Mouse (Mus musculus): Measurements from ENCODE around the gene Fitm1. TPM values are rescaled to one million over a fixed set of nuclear protein-coding genes. Genes with fewer than 3 reads are reported as not detected.
A peak's percentile ranks its signal among the peaks of the same experiment; 100 is the strongest.

Fitm1 gene
- total RNA-seq, 2 experiments from 2014 or later: not detected

DNA sequence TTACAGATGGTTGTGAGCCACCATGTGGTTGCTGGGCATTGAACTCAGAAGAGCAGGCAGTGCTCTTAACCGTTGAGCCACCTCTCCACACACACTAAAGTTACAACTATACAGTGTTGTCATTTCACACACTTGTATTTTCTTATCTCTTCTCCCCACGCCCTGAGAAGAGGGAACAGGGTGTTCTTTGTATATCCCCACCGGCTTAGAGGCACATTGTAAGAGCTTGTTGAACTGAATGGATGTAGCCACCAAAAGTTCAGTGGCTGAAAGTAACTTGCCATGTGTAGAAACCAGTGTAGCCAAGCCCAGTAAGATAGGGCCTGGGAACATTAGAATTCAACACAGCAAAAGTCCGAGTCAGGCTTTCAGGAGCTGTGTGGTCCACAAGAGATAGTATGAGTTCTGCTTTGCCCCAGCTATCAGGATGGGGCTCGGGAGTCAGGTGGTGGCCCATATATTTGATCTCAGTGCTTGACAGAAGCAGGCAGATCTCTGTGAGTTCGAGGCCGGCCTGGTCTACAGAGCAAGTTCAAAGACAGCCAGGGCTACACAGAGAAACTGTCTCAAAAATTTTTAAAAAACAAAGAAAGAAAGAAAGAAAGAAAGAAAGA is 39.3 kb downstream of the Fitm1 start:
- Histone ChIP-seq H3K27ac (no peak overlapping the region), H3K4me3 (no peak overlapping the region)
- no peak for DNase-seq (ENCODE audit: low spot score in 2 of 2)
- no peak for TF ChIP-seq CTCF (conservative IDR thresholded peaks at IDR 0.05)

DNA sequence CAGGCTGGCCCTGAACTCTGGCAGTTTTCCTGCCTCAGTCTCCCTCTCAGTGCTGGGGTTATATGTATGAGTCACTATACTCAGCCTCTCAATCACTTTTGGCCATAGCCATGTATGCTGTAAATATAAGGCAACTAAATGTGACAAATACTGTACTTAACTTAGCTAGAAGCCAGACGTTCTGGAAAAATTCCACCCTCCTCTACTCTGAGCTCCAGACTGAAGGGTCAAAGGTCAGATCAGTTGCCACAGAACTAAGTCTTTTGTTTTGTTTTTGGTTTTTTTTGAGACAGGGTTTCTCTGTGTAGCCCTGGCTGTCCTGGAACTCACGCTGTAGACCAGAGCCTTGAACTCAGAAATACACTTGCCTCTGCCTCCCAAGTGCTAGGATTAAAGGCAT is 40.5 kb downstream of the Fitm1 start:
- DNase-seq (ENCODE audit: low spot score in 2 of 2): no peak
- H3K27ac ChIP-seq: no peak overlapping the region
- H3K4me3 ChIP-seq: no peak overlapping the region
- no peak for TF ChIP-seq CTCF (conservative IDR thresholded peaks at IDR 0.05)

DNA sequence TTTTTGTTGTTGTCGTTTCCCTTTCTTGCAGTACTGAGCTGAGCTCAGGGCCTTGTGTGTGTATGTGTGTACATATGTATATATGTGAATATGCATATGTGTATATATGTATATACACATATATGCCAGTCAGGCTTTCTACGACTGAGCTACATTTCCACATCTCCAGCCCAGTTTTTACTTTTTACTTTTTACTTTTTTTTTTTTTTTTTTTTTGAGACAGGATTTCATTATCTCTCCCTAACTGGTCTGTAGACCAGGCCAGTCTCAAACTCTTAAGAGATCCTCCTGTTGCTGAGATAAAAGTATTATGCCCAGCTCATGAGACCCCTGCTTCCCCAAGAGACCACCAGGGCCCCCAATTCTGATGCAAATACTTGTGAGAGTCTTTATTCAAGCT is 41.4 kb downstream of the Fitm1 start:
- TF ChIP-seq CTCF (conservative IDR thresholded peaks at IDR 0.05): no peak
- no peak for DNase-seq (ENCODE audit: low spot score in 2 of 2)
- H3K4me3 ChIP-seq: no peak overlapping the region
- no peak overlapping the region for H3K27ac ChIP-seq

DNA sequence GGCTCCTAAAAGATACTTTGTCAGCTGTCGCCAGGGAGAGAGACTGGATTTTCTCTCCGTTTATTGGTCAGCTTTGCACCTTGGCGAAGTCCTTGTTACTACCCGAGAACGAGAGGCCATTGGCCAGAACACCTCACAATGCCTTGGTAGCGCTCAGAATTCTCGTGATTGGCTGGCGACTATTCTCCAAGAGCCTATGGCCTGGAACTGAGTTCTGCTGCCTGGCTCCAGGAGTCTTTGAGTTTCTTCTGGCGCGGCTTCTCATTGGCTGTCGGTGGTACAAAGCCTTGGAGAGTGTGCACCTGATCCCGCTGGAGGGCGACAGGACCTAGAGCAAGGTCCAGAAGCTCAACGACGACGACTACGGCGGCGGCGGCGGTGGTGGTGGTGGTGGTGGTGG is 42.4 kb downstream of the Fitm1 start, which contains the start of gene Rec8:
Gene Rec8 (plus strand): TSS at position 216 of the 400 bp plus-strand sequence.
- no peak for TF ChIP-seq CTCF (conservative IDR thresholded peaks at IDR 0.05)
- Histone ChIP-seq H3K4me3 (peak within 1 kb of the TSS; percentile 6; the same call in 1 of the 2 replicates), H3K27ac (no peak within 1 kb of the TSS)
- DNase-seq (ENCODE audit: low spot score in 2 of 2): no peak

DNA sequence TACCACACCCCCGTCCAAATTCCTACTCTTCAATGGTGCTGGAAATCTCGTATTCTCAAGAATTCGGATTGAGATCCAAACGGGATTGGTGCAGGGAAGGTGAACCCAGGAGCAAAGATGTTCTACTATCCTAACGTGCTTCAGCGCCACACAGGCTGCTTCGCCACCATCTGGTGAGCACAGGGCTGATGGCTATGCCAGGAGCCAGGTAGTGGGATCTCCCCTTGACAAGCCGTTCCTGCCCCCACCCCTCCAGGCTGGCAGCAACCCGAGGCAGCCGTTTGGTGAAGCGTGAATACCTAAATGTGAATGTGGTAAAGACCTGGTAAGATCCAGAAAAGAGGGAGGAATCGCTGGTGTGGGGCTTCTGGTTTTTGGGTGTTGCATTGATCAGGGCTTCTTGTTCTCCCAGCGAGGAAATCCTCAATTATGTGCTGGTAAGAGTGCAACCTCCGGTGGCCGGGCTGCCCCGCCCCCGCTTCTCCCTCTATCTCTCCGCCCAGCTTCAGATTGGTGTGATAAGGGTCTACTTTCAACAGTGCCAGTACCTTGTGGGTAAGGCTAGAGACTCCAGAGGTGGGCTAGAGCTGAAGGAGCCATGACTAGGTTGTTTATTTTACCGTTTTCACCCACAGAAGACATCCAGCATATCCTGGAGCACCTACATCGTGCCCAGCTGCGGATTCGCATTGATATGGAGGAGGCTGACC is 43.2 kb downstream of the Fitm1 start:
- no peak for DNase-seq (ENCODE audit: low spot score in 2 of 2)
- TF ChIP-seq CTCF (conservative IDR thresholded peaks at IDR 0.05): no peak
- peak overlapping the region; percentile 6; the same call in 1 of the 2 replicates for H3K4me3 ChIP-seq
- H3K27ac ChIP-seq: no peak overlapping the region

Other genes with a start within 250 kb of the Fitm1 start
- 10 to 100 TPM; 18.6 to 23.7 TPM for gene Dhrs4, start 96.9 kb upstream of the Fitm1 start, total RNA-seq (2021)
- 10 to 100 TPM; 57.9 to 64.4 TPM for gene Carmil3, start 85.0 kb upstream of the Fitm1 start, total RNA-seq (2021)
- 100 to 1,000 TPM; 723 to 730 TPM for gene Cpne6, start 65.2 kb upstream of the Fitm1 start, total RNA-seq (2021)
- gene Nrl, start 50.6 kb upstream of the Fitm1 start, total RNA-seq (2021): 1 to 10 TPM; 2.2 to 3.6 TPM
- gene Pck2, start 35.4 kb upstream of the Fitm1 start, total RNA-seq (2021): 10 to 100 TPM; 45.0 to 47.6 TPM
- gene Dcaf11, start 15.6 kb upstream of the Fitm1 start, total RNA-seq (2021): 10 to 100 TPM; 84.2 to 87.6 TPM
- under 1 TPM in 1 of 2 experiments, not detected in 1; 0.92 TPM for gene A730061H03Rik, start 15.2 kb upstream of the Fitm1 start, total RNA-seq (2021)
- 10 to 100 TPM; 55.5 to 61.2 TPM for gene Psme1, start 2.5 kb downstream of the Fitm1 start, total RNA-seq (2021)
- gene Emc9, start 9.7 kb downstream of the Fitm1 start, total RNA-seq (2021): 10 to 100 TPM; 43.5 to 49.7 TPM
- 10 to 100 TPM; 45.2 to 60.4 TPM for gene Psme2, start 15.5 kb downstream of the Fitm1 start, total RNA-seq (2021)
- 10 to 100 TPM; 46.3 to 47.0 TPM for gene Rnf31, start 16.1 kb downstream of the Fitm1 start, total RNA-seq (2021)
- 10 to 100 TPM; 11.6 to 12.1 TPM for gene Irf9, start 28.0 kb downstream of the Fitm1 start, total RNA-seq (2021)
- gene Rec8, start 42.4 kb downstream of the Fitm1 start, total RNA-seq (2021): 1 to 10 TPM; 1.9 to 2.5 TPM
- 100 to 1,000 TPM; 139 to 142 TPM for gene Ipo4, start 60.3 kb downstream of the Fitm1 start, total RNA-seq (2021)
- gene Gm49378, start 62.3 kb downstream of the Fitm1 start, total RNA-seq (2021): 1 to 10 TPM; 2.6 to 6.5 TPM
- gene Tm9sf1, start 68.2 kb downstream of the Fitm1 start, total RNA-seq (2021): 10 to 100 TPM; 40.4 to 45.8 TPM
- gene Tssk4, start 74.6 kb downstream of the Fitm1 start, total RNA-seq (2021): 1 to 10 TPM in 1 of 2 experiments, under 1 TPM in 1; 0.96 to 1.6 TPM
- gene Mdp1, start 84.9 kb downstream of the Fitm1 start, total RNA-seq (2021): 10 to 100 TPM; 51.2 to 55.4 TPM
- 10 to 100 TPM; 26.0 to 26.1 TPM for gene Gmpr2, start 96.3 kb downstream of the Fitm1 start, total RNA-seq (2021)
- gene Nedd8, start 96.5 kb downstream of the Fitm1 start, total RNA-seq (2021): 100 to 1,000 TPM; 301 to 309 TPM
- 10 to 100 TPM; 15.2 to 16.2 TPM for gene Tinf2, start 106.2 kb downstream of the Fitm1 start, total RNA-seq (2021)
- not detected for gene Tgm1, start 138.3 kb downstream of the Fitm1 start, total RNA-seq (2021)
- 10 to 100 TPM; 44.9 to 49.5 TPM for gene Rabggta, start 146.6 kb downstream of the Fitm1 start, total RNA-seq (2021)
- 10 to 100 TPM; 82.4 to 91.1 TPM for gene Dhrs1, start 170.1 kb downstream of the Fitm1 start, total RNA-seq (2021)
- gene Nop9, start 170.1 kb downstream of the Fitm1 start, total RNA-seq (2021): 10 to 100 TPM; 11.8 to 13.1 TPM
- 1 to 10 TPM; 1.4 to 1.6 TPM for gene Cideb, start 182.8 kb downstream of the Fitm1 start, total RNA-seq (2021)
- gene Ltb4r2, start 185.8 kb downstream of the Fitm1 start, total RNA-seq (2021): under 1 TPM in 1 of 2 experiments, not detected in 1; 0.22 TPM
- gene Ltb4r1, start 190.3 kb downstream of the Fitm1 start, total RNA-seq (2021): not detected
- gene Adcy4, start 208.5 kb downstream of the Fitm1 start, total RNA-seq (2021): 1 to 10 TPM; 4.4 to 5.6 TPM
- 1 to 10 TPM; 1.2 to 2.9 TPM for gene Ripk3, start 213.2 kb downstream of the Fitm1 start, total RNA-seq (2021)
- 1 to 10 TPM; 2.6 TPM for gene Nfatc4, start 247.5 kb downstream of the Fitm1 start, total RNA-seq (2021)